Mouse (Mus musculus): ENCODE data around the gene Tbc1d1.
"Not testable (repeated sequence)": the region's sequence is repeated elsewhere in the genome, so short reads cannot be mapped to it uniquely, and the experiment has no call there.

Tbc1d1 gene

GRCm38 (mm10) chr5:64360147-64360875 lies 204.2 kb downstream of the Tbc1d1 start:
- DNase-seq (ENCODE audit: low read depth): no peak

- not testable (repeated sequence) for DNase-seq (ENCODE audit: low read depth)
Measured at GRCm38 (mm10) chr5:64360876-64361268, 204.8 kb downstream of the Tbc1d1 start.

DNA sequence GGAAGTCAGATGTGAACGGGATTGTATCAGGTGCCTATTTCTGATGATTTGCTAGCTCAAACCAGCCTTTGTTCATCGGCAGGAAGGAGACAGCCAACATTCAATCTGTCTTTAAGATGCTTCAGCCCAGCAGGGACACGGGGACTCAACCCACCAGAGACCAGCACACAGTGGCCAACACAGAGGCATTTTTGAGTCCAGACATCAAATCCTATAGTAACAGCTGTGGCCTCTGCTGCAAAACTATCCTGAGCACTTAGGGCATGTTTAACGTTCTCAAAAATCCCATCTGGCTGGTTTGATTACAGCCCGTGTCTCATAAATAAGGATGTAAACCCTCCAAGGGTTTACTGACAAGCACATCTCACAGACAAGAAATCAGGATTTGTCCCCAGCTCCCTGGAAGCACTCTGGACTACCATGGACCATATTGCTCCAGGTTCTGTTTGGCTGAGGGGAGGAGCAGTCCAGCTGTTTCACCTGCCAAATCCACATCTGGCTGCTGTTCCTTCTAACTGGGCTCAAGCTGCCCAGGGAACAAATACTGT lies 207.8 kb downstream of the Tbc1d1 start:
- DNase-seq (ENCODE audit: low read depth): no peak

DNA sequence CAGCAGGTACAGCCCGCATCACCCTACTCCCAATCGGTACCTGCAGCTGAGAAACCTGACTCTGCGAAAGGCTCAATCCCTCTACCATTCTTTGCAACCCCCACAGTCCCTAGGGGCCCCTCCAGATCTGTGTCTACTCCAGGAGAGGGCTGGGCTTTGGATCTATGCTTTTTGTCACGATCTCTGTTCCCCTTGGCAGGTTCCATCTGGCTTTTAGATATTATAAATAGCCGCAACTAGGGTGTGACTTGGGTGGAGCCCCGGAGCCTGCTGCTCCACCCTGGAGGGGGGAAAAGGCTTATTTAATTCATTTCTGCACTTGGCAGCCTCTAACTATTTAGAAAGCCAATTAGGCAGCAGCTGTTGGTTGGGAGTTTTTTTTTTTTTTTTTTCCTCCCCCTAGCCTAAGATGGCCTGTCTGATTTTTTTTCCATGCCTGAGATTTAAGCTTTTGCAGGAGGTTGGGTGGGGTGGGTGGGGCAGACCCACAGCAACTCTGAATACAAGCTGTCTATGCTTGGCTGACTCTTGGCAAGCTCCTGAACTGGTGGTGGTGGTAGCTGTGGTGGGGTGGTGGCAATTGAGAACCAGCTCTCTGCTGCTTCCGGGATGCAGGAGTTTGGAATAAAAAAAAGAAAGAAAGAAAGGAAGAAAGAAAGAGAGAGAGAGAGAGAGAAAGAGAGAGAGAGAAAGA lies 208.5 kb downstream of the Tbc1d1 start:
- no peak for DNase-seq (ENCODE audit: low read depth)

DNA sequence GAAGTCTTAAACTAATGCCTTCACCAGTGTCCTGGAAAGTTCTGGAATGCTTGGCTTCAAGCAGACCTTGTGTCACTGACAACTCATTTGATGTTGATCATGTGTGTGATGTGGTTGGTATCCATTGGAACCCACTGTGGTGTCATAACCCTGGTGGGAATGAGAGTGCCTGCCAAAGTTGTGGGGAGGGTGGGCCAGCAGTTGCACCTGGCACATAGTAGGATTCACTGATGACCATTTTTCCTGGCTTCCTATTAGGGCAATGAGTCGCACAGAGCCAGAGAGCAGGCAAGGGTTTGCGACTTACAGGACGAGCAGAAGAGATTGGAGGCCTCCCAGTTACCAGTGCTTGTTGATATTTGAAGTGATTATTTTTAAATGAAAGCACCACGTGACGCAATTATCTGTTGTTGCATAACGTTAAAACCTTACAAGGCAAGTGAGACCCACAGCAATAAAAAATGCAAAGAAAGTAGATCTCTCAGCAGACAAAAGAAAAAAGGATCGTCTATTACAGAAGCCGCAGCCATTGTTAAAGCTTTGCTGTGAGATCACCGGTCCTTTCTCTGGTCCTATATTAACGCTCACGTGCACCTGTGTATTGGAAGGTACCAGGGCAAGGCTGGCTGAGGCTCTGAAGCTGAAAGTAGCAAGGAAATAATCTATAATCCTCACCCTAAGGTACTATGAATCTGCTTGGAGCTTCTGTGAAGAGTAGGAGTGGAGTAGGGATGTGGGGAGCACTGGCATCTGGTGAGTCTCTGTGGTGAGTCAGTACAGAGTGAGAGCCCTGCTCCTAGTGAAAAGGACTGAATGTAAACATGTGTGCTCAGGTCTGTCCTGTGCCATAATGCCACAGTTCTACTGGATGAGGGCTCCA lies 209.3 kb downstream of the Tbc1d1 start:
- DNase-seq (ENCODE audit: low read depth): no peak

DNA sequence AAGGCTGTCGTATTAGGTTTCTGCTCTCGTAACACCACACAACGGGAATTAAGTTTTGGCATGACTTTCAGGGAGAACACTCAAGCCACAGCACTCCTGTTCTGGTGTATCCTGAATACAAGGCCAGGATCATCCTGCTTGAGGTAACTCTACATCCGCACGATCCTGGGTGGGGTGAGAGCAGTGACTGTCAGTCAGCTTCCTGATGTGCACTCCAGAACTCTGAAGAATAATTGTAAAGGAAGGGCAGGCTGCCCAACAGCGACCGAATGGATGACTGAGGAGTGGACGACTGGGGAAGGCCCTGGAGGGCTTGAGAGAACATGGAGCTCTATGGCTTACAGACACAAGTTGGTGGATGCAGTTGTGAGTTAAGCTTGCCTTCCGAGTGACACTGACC lies 210.0 kb downstream of the Tbc1d1 start:
- DNase-seq (ENCODE audit: low read depth): no peak

GRCm38 (mm10) chr5:64367426-64367825 lies 211.3 kb downstream of the Tbc1d1 start:
- no peak for DNase-seq (ENCODE audit: low read depth)

DNA sequence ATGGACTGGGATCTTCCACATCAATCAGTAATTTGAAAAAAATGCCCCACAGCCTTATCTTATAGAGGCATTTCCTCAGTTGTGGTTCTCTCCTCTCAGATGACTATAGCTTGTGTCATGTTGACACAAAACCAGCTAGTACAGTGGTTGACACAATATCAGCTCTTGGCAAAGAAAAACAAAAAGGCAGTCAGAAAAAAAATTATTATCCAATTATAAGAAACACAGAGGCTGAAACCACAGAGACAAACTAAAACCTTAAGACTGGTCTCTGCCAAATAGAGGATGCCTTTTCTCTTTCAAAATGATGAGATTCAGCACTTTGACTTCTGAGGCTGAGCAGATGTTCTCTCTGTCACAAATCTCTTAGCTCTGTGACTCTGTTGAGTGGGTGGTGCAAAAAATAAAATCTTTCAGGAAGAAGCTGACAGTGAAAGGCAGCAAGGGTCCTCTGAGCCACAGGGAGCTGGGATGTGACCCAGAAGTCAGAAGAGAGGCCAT lies 215.3 kb downstream of the Tbc1d1 start:
- DNase-seq (ENCODE audit: low read depth): no peak

GRCm38 (mm10) chr5:64372292-64372961 lies 216.3 kb downstream of the Tbc1d1 start:
- DNase-seq (ENCODE audit: low read depth): no peak

- no peak for DNase-seq (ENCODE audit: low read depth)
Measured at GRCm38 (mm10) chr5:64373695-64374094, 217.6 kb downstream of the Tbc1d1 start.

DNA sequence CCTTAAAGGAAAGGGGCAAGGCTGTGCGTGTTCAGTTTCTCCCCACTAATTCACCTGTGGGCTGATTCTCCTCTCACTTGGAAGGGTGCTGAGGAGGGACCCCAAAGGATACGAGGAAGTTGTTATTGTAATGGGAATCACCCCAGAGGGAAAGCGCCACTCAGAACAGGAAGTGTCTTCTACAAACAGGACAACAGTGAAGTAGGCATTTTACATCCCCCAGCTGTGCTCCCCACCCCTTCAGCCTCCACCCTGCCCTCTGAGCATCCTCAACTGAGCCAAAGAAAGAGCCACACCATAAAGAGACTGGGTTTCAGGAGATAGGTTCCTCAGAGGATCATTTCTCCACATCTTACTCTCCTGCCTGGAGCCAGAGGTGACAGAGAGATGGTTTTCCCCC lies 219.7 kb downstream of the Tbc1d1 start:
- no peak for DNase-seq (ENCODE audit: low read depth)

- no peak for DNase-seq (ENCODE audit: low read depth)
Measured at GRCm38 (mm10) chr5:64376466-64376865, 220.4 kb downstream of the Tbc1d1 start.

GRCm38 (mm10) chr5:64377705-64378104 lies 221.6 kb downstream of the Tbc1d1 start:
- no peak for DNase-seq (ENCODE audit: low read depth)

DNA sequence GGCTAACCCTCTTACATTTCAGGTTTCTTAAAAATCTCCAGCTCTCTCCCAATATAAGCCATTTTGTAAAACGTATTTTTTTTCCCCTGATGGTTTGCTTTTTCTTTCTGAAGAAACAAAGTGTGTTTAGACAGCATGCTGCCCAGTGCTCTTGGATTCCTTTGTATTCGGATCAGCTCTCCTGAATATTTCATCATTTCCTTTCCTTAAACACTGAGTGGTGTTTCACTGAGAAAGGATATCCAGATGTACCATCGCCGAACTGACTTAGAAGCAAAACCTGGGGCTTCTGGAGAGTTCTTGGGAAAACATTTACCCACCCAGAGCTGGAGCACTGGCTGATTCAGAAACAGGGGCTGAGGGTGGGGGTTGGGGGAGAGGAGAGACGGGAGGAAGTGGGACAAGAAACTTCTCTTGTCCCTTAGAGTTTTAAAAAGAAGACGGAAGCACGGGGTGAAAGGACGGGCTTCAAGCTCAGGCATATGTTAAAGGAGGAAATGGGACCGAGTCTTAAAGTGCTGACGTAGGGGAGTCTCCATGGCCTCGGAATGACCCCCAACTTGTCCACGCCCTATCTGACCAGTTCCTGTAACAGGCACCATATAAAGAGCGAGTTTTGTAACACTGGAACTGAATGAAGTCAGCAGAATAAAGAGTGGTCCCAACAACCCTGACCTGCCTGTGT lies 222.6 kb downstream of the Tbc1d1 start:
- DNase-seq (ENCODE audit: low read depth): no peak

DNA sequence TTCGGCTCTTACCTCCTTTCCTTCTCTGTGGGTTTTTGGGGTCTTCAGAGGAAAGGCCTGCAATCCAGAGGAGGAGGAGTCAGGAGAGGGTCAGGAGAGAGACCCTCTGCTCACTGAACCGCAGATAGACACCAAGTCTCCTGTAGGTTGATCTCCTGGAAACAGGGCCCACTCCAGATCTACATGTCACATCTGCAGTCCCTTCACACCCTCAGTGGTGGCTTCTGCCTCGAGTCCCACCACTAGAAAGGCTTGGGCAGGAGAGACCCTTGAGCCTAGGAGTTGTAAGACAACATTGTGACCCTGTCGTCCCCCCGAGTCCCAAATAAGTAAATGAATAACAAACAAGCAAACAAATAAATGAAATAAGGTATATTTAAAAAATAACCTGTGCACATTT lies 223.7 kb downstream of the Tbc1d1 start:
- DNase-seq (ENCODE audit: low read depth): no peak

DNA sequence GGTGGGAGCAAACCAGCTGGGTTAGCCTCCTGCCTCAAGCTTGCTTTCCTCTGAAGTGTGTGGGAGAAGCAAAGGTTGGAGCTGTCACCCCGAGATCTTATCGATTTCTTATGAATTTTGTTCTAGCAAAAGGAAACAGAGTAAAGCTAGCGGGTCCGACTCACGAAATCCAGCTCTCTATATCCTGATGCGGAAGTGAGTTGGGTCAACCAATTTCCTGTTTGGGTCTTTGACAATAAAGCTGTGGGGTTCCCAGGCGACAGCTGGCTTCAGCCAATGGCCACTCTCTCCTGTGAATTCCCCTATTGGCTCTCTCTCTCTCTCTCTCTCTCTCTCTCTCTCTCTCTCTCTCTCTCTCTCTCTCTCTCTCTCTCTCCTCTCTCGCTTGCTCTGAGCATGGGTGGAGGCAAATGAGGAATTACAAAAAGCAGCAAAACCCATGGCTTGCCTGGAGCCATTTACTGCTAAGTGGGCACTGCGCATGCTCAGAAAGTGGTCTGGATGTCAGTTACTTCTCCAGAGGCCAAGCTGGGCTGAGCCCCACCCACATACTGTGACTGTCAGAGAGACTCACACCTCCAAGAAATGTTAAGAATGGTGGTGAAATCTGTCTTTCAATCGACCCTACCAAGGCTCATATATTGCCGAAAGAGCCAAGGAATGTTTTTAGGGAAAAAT lies 224.7 kb downstream of the Tbc1d1 start:
- no peak for DNase-seq (ENCODE audit: low read depth)

DNA sequence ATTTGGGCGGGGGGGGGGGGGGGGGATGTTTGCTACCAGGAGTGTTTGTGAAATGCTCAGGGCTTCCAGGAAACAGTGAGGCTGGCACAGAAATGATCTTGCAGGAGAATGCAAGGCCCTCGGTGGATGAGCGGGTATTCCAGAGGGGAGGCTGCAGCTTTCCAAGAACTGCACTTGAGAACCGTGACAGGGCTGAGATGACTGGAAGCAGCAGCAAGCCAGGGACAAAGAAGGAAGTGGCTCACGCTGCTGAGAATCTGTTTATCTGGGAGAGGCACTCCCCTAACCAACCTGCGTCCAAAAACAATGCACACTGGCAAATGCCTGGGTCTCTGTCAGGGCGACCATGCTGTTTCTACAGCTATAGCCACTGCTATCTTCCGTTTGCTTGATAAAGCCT lies 225.4 kb downstream of the Tbc1d1 start:
- DNase-seq (ENCODE audit: low read depth): no peak

DNA sequence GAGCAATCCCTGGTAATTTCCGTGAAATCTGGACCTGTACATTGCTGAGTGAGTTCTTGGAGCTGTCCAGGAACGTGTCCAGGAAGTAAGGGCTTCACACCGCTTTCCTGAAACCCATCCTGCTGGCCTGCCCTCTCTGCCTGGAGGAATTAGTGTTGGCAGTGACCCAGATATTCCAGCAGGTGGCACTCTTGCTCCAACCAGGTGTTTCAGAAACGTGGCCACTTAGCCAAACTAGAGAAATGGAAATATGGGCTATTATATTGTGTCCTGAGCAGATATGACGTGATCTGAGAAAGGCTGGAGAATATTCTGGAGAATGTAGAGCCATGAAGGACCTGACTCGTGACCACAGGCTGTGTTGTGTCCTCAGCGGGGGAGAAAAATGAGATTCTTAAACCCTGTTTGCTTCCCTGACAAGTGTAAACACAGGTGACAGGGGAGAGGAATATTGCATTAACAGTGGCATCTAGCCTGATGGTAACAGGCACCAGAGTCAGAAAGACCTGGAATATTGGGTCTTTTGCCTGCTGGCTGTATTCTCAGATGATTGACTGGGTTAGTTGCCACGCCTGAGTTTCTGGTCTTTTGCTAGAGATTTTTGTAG lies 226.4 kb downstream of the Tbc1d1 start:
- no peak for DNase-seq (ENCODE audit: low read depth)

DNA sequence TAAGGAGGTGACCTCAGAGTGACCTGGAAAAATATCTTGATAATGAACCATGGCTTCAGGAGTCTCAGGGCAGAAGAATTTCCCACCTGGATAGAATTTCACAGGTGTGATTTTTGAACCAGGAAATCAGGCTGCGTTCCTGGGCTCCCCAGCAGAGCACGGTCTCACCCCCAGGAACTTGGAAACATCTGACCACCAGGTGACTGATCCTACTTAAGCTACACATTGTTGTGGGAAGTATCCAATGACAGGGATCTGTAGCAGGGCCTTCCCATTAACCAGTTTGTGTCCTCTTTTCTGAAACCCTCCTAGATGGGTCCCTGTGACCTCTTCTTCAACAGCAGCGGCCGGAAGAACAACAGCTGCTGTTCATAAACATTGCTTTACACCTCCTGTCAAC lies 227.1 kb downstream of the Tbc1d1 start:
- DNase-seq (ENCODE audit: low read depth): no peak

DNA sequence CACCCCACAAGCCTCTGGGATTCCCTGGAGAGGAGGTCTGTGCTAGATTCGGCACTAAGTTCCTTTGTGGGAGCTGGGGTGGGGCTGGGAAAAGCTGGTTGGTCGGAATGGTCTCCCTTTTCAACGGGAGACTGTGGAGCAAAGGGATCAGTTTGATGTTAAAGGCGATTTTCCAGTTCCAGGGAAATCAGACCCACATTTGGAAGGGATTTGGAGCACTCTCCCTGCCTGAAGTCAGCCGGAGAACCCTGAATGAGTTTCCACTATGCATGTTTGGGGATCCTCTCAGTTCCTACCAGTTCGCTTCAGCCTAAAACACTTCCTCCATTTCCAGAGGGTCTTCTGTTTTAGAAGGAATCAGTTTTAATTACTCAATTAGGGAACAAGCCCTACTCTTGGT lies 228.4 kb downstream of the Tbc1d1 start:
- no peak for DNase-seq (ENCODE audit: low read depth)

All from fibroblast of lung, adult 2 months (primary cell).